Mouse (Mus musculus): ENCODE data around the gene Twistnb.

GRCm38 (mm10) chr12:33434758-33435157, 5.3 kb downstream of the Twistnb start:
- TF ChIP-seq CTCF (IDR thresholded peaks at IDR 0.05; ENCODE audit: low read depth) = no peak
- TF ChIP-seq EP300 (IDR thresholded peaks at IDR 0.05; ENCODE audit: low read depth) = no peak
